Mouse (Mus musculus): ENCODE measurements around the gene Kmt2b. TPM values are rescaled to one million over a fixed set of nuclear protein-coding genes. Genes with fewer than 3 reads are reported as not detected.

Gene Kmt2b
- total and polyA plus RNA-seq, 3 experiments, result 15.6 to 48.2 TPM; not detected in 1

GRCm38 (mm10) chr7:30572389-30572788 is 16.1 kb downstream of the Kmt2b start:
- H3K27ac ChIP-seq (ENCODE audit: control insufficient read depth, low read depth, low read length), result peak overlapping the region; percentile 15; the same call in 1 of the 2 replicates
- H3K36me3 ChIP-seq (ENCODE audit: control insufficient read depth in 1 of 2, insufficient read depth in 2 of 2, low read length in 2 of 2), result peaks cover 0 to 15% of the 10 kb centered on the region in 2 experiments; a peak in 3 of 4 replicates
- H3K9ac ChIP-seq (ENCODE audit: control insufficient read depth, low read depth, low read length, poor library complexity, severe bottlenecking), result no peak overlapping the region
- peaks cover 0 to 6% of the 10 kb centered on the region in 2 experiments; a peak in 1 of 4 replicates for H3K4me1 ChIP-seq (ENCODE audit: control insufficient read depth in 1 of 2, insufficient read depth in 2 of 2, low read length in 2 of 2)
- no peak for TF ChIP-seq ZMIZ1 (IDR thresholded peaks at IDR 0.05; ENCODE audit: low read depth, low read length)
- peak; percentile 61 for TF ChIP-seq TBP (IDR thresholded peaks at IDR 0.05; ENCODE audit: low read depth, low read length)
- peak; percentile 65 for TF ChIP-seq MAX (IDR thresholded peaks at IDR 0.05; ENCODE audit: low read length)
- peak; percentile 8; the same call in 1 of the 2 replicates for TF ChIP-seq GATA1 (IDR thresholded peaks at IDR 0.05; ENCODE audit: low read depth, low read length)
- TF ChIP-seq POLR2AphosphoS5 (IDR thresholded peaks at IDR 0.05; ENCODE audit: borderline replicate concordance, low read depth, low read length), result no peak
- no peak for TF ChIP-seq ZC3H11A (IDR thresholded peaks at IDR 0.05; ENCODE audit: low read depth, low read length)
- no peak for TF ChIP-seq ZKSCAN1 (IDR thresholded peaks at IDR 0.05; ENCODE audit: low read depth, low read length)
- TF ChIP-seq RAD21 (IDR thresholded peaks at IDR 0.05; ENCODE audit: low read depth, low read length), result no peak
- TF ChIP-seq CTCF (IDR thresholded peaks at IDR 0.05 in 2 of 3, conservative IDR thresholded peaks at IDR 0.05 in 1 of 3; ENCODE audit: control insufficient read depth in 1 of 3, insufficient read depth in 1 of 3, low read depth in 2 of 3, low read length in 3 of 3, poor library complexity in 1 of 3, severe bottlenecking in 1 of 3), result peak in 1 of 3 experiments; percentile 5; a peak in 2 of 6 replicates
- no peak for TF ChIP-seq MYB (IDR thresholded peaks at IDR 0.05; ENCODE audit: low read depth, low read length)
- no peak for TF ChIP-seq HCFC1 (IDR thresholded peaks at IDR 0.05; ENCODE audit: low read depth, low read length)
- TF ChIP-seq EP300 (IDR thresholded peaks at IDR 0.05; ENCODE audit: low read depth in 1 of 2, low read length in 2 of 2), result peak in 1 of 2 experiments; percentile 6; a peak in 1 of 4 replicates
- peak; percentile 62; the same call in 1 of the 2 replicates for TF ChIP-seq MYC (IDR thresholded peaks at IDR 0.05; ENCODE audit: low read depth, low read length)
- TF ChIP-seq RCOR1 (IDR thresholded peaks at IDR 0.05; ENCODE audit: low read depth, low read length), result peak; percentile 39; the same call in 1 of the 2 replicates
- no peak for TF ChIP-seq E2F4 (IDR thresholded peaks at IDR 0.05; ENCODE audit: borderline replicate concordance, low read depth, low read length)
- TF ChIP-seq MXI1 (IDR thresholded peaks at IDR 0.05; ENCODE audit: low read depth, low read length), result peak; percentile 49
- TF ChIP-seq MEF2A (IDR thresholded peaks at IDR 0.05; ENCODE audit: extremely low read depth, insufficient replicate concordance, low read depth, low read length, poor library complexity, severe bottlenecking), result no peak
- no peaks in the 10 kb centered on the region for H3K79me2 ChIP-seq (ENCODE audit: control insufficient read depth, insufficient read depth, low read length, poor library complexity)
- H3K27me3 ChIP-seq (ENCODE audit: control insufficient read depth in 1 of 2, insufficient read depth in 2 of 2, low read length in 2 of 2), result no peaks in the 10 kb centered on the region
- H3K9me3 ChIP-seq (replicated peaks; ENCODE audit: insufficient read depth, low read length), result no peaks in the 10 kb centered on the region
- peak; percentile 63 for DNase-seq (ENCODE audit: low read depth, low spot score)
- no peak overlapping the region for H3K4me3 ChIP-seq (ENCODE audit: control insufficient read depth in 1 of 2, insufficient read depth in 1 of 2, low read depth in 2 of 2, low read length in 2 of 2)

GRCm38 (mm10) chr7:30567555-30567954 is 21.0 kb downstream of the Kmt2b start:
- Histone ChIP-seq H3K9ac (ENCODE audit: control insufficient read depth, low read depth, low read length, poor library complexity, severe bottlenecking) (no peak overlapping the region), H3K79me2 (ENCODE audit: control insufficient read depth, insufficient read depth, low read length, poor library complexity) (peaks cover 3% of the 10 kb centered on the region), H3K4me3 (ENCODE audit: control insufficient read depth in 1 of 2, insufficient read depth in 1 of 2, low read depth in 2 of 2, low read length in 2 of 2) (no peak overlapping the region), H3K4me1 (ENCODE audit: control insufficient read depth in 1 of 2, insufficient read depth in 2 of 2, low read length in 2 of 2) (peaks cover 3 to 8% of the 10 kb centered on the region in 2 experiments; a peak in 1 of 4 replicates), H3K27me3 (ENCODE audit: control insufficient read depth in 1 of 2, insufficient read depth in 2 of 2, low read length in 2 of 2) (no peaks in the 10 kb centered on the region), H3K27ac (ENCODE audit: control insufficient read depth, low read depth, low read length) (no peak overlapping the region), H3K9me3 (replicated peaks; ENCODE audit: insufficient read depth, low read length) (no peaks in the 10 kb centered on the region), H3K36me3 (ENCODE audit: control insufficient read depth in 1 of 2, insufficient read depth in 2 of 2, low read length in 2 of 2) (peaks cover 0 to 4% of the 10 kb centered on the region in 2 experiments; a peak in 3 of 4 replicates)
- TF ChIP-seq ZMIZ1 (IDR thresholded peaks at IDR 0.05; ENCODE audit: low read depth, low read length) (no peak), SMC3 (IDR thresholded peaks at IDR 0.05; ENCODE audit: low read depth, low read length) (no peak), CTCF (IDR thresholded peaks at IDR 0.05 in 2 of 3, conservative IDR thresholded peaks at IDR 0.05 in 1 of 3; ENCODE audit: control insufficient read depth in 1 of 3, insufficient read depth in 1 of 3, low read depth in 2 of 3, low read length in 3 of 3, poor library complexity in 1 of 3, severe bottlenecking in 1 of 3) (no peak), TBP (IDR thresholded peaks at IDR 0.05; ENCODE audit: low read depth, low read length) (no peak), JUND (IDR thresholded peaks at IDR 0.05; ENCODE audit: low read depth, low read length) (no peak), MEF2A (IDR thresholded peaks at IDR 0.05; ENCODE audit: extremely low read depth, insufficient replicate concordance, low read depth, low read length, poor library complexity, severe bottlenecking) (no peak), ZC3H11A (IDR thresholded peaks at IDR 0.05; ENCODE audit: low read depth, low read length) (no peak), RAD21 (IDR thresholded peaks at IDR 0.05; ENCODE audit: low read depth, low read length) (no peak), GATA1 (IDR thresholded peaks at IDR 0.05; ENCODE audit: low read depth, low read length) (no peak), USF1 (IDR thresholded peaks at IDR 0.05; ENCODE audit: low read depth, low read length) (no peak), UBTF (IDR thresholded peaks at IDR 0.05; ENCODE audit: borderline replicate concordance, insufficient read depth, low read depth, low read length) (no peak)
- no peak for DNase-seq (ENCODE audit: low read depth, low spot score)
